Mouse (Mus musculus) adipocyte (in vitro differentiated cells): ENCODE data around the gene Tyro3.

Experiments
- DNase-seq: peaks from one replicate; pipeline ENCODE4 v3.0.0-alpha.2; 2016; ENCODE audit warnings: low spot score

Gene Tyro3

DNA sequence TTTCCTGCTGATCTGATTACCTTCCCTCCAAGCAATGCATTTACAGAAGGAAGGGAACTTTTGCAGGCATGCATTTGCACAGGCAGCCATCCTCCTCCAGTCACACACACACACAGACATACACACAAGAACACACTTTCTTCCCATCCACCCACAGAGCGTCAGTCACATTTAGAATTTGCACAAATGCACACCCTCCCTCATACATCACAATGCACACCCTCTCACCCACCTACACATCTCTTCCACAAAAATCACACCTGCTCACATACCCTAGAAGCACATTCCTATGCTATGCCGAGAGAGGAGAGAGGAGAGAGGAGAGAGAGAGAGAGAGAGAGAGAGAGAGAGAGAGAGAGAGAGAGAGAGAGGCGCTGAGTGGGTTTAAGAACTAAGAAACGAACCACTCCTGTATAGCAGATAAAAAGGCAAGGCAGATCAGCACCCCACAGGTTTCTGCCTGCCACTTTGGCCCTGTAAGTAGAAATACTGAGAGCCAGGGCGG lies at the start of gene Tyro3:
Gene Tyro3, plus strand, starts transcription at position 455 of the 505 bp plus-strand sequence.
- DNase-seq: no peak

DNA sequence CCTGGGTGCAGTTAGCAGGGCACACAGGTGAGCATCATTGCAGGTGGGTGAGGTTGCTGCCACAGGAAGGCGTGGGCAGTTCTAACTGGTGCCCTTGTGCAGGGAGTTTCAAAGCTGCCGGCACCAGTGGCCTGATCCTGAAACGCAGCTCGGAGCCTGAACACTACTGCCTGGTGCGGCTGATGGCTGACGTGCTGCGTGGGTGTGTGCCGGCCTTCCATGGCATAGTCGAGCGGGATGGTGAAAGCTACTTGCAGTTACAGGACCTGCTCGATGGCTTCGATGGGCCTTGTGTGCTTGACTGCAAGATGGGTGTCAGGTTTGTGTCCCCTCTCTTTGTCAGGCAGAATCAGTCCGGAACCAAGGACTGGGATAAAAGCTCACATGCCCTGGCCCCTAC lies 48.3 kb upstream of the Tyro3 start:
- DNase-seq: no peak

DNA sequence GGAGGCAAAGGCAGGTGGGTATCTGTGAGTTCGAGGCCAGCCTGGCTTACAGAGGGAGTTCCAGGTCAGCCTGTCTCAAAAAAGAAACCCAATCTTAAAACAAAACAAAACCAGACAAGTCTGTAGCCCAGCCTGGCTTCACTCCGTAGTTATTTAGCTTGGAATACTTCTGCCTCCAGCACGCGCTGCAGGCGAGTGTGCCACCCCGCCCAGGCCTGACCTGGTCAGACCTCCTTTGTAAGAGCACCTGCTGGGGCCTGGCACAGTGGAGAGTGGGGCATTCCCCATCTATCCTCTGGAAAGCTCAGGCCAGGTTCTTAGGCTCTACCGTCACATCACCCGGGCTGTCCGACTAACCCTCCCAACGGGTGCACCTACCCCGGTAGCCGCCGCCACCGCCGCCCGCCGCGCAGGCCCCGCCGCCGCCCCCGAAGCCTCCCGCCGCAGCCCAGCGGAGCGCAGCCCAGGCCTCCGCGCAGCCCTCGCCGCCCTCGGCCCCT lies 39.9 kb upstream of the Tyro3 start:
- no peak for DNase-seq

DNA sequence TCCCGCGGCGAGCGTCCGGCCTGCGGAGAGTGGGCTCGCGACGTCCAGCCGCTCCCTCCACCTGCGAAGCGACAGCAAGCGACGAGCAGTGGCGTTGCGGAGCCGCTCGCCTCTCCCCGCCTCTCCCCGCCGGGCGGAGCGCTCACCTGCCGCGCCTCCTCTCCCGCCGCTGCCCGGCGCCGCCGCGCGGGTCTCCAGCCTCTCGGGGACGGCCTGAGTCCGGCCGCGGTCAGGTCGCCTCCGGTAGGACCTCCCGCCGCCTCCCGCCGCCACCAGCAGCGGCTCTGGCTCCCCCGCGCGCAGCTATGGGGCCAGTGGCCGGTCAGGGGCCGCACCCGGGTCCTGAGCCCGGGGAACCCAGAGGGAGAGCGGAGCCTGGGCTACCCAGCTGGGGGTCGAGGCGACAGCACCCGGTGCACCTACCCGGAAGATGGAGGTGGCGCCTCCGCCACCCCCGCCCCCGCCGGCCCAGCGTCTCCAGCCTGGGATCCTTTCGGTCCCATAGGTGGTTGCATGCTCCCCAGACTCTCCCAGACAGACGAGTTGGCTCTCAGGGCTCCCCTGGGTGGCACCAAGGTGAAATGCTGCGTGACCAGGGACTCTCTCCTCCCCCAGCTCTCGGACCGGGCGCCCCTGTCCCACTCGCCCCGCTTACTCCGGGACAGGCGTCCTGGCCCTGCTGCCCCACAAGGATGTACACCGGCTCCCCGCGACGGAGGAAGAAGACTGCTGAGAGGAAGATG lies 39.3 kb upstream of the Tyro3 start:
- no peak for DNase-seq

DNA sequence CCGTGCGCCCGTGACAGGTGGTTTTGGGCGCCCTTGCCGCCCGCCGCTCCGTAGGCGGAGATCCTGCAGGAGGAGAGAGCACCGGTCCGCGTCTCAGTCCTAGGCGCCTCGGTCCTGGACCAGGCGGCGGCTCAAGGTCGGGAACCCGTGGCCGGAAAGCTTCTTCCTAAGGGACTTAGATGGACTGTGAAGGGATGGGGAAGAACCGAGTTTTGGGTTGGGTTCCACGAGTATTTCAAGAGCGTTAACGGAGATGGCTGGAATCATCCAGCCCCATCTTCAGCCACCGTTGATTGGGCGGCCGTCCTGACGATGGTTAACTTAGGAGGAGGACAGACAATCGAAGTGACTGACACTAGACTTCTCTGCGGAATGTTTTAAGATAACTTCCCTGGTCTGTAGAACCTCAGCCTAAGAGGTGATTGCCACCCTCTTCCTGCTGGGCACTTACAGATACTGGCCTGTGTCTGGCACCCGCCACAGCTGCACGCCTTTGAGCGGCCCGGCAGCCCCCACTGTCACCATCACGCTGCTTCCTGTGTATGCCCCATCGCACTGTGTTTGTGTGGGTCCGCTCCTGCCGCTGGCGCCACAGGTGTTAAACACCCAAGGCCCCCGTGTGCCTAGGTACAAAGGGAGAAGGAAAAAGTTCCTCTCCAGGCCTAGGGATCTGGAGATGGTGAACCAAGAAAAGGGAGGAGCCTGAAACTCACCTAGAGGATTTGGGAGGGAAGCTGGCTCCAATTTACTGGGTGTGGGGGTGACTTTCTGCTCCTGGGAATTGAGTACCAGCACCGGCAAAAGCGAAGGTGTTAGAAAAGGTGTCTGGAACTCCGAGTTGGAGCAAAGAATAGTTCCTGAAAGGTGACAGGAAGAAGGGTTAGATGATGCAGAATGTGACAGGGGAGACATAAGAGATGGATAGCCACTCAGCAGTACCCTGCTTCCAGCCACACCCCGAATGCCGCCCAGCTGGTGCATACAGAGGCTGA lies 38.4 kb upstream of the Tyro3 start:
- DNase-seq: no peak

DNA sequence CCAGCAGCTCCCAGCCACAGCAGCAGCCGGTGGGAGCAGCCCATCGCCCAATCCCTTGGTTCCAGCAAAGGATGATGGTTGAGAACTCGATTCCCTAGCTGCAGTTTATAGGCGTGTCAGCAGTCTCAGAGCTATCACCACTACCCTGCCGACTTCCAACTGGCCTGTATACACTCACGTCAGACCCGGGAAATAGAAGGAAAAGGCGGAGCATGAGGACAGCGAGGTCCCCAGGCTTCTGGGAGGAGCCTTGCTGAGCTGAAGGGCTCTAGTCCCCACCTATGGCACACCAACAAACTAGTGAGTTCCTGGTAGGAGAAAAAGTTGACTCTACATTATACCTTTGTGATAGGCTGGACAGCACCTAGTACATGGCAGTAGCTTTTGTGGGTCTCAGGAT lies 37.3 kb upstream of the Tyro3 start, which contains the start of gene Ltk:
Gene Ltk, minus strand, starts transcription at position 181 of the 400 bp plus-strand sequence.
- no peak for DNase-seq

DNA sequence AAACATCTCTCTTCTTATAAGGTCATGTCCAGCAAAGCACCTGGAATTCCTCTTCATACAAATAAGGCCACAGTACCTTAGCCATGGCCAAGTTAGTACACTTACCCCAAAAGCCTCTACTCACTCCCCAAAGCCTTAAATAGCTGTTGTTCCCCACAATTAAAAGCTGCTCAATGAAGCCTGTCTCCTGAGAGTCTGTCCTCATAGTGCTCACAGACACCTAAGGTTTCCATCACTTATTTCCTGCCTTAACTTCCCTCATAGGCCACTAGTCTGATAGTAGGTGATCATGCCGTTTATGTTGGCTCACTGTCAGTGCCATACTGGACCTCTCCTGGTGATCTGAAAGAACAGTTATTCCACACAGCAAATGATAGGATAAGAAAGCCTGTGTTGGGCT lies 35.3 kb upstream of the Tyro3 start:
- DNase-seq: no peak

DNA sequence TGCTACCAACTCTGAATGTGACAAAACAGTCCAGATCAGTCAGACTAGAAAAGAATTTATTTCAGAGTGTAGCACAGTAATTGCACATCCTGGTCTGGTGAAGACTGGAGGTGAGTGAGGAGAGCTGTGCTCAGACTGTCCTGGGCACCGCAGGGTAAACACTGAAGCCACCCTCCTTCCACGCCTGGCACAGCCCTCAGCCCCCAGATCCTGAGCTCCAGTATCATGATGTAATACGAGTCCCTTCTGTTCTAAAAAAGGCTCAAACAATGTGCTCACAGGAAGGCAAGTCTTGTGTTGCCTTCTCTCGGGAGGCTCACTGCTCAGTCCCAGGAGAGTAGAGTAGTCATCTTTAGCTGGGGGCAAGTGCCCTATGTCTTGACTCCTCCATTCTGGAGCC lies 33.6 kb upstream of the Tyro3 start:
- DNase-seq: no peak

DNA sequence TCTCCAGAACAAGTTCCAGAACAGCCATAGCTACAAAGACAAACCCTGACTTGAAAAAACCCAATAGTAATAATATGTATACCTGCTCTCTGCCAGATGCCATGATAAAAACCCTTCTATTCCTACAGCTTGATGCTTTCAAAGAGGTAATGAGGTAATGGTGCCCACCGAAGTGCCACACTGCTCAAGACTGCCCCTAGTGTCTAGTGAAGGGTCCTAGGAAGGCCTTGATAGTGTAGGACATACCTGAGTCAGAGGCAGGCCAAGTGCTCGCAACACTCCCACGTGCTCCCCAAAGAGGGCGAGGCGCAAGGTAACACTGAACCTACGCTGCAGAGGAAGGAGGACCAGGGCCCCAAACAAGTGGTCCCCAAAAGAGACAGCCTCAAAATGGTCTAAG lies 30.3 kb upstream of the Tyro3 start:
- no peak for DNase-seq

DNA sequence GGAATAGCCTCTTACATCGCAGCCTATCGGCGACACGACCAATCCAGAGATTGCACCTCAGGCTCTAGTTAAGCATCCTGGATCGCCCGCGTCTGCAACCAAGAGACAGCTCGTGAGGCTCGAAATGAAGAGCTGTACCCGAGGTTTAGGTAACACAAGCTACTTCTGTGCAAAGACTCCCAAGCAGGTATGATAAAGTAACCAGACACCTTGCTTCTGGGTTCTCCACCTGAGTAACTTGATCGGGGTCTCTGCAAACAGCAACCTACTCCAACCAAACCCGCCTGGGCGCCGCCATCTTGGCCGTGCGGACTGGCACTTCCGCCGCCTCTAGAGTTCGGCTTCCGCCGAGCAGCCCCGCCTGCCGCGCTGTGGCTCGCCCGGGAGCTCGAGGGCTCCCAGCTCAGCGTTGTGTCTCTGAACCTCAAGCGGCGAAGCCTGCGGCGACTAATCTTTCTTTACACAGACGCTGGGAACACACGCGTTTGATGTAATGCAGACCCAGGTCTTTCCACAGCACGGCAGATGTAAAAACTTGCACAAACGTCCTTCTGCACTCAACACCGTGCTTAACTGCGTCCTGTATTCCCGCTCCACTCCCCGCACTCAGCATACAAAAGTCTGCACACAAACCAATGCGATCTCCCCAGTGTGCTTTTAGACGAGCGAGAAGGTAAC lies 10.2 kb upstream of the Tyro3 start, which contains the start of gene Rpap1:
Gene Rpap1, minus strand, starts transcription at position 332 of the 678 bp plus-strand sequence.
- DNase-seq: peak; percentile 77

DNA sequence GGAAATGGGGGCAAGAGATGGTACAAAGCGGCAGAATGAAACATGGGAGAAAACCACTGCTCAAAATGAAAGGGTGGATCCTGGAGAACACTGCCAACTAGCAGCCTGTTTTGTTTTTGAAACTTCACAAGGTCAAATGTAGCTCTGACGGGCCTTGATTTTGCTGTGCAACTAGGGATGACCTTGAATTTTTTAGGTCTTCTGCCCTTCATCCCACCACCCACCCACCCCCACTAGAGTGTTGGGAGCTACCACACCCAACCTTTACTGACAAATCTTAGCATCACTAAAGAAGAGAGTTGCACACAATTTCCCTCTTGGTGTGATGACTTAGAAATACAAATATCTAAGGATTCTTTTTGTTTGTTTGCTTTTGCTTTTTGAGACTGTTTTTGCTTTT lies 7.5 kb upstream of the Tyro3 start:
- DNase-seq: no peak

DNA sequence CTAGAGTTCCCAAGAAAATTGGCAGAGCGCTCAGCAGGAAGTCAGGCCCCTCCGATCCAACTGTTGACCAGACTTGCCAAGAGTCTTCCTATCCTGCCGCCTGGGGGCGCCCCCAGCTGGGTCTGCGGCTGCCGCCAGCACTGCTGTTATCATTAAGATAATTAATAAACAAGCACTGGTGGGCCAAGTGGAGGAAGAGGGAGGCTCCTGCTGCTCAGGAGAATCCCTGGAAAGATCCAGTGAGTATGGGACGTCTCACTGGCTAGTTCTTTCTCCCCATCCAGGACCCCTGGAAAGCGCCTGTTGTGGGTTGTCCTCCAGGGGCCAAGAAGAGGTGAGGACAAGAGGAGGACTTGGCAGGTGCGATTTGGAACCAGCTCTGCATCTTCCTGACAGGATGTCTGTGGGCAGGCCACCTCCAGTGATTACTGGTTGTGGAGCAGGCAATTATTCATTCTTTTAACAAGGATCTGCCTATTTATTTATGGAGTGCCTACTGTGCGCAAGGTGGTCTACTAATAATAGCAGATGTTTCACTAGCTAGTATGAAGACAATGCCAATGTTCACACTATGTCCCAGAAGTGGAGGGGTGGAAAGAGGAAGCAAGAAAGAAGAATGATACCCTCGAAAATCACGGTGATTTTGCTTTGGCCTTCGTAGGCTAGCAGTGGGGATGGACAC lies 854 bp downstream of the Tyro3 start:
- no peak for DNase-seq

DNA sequence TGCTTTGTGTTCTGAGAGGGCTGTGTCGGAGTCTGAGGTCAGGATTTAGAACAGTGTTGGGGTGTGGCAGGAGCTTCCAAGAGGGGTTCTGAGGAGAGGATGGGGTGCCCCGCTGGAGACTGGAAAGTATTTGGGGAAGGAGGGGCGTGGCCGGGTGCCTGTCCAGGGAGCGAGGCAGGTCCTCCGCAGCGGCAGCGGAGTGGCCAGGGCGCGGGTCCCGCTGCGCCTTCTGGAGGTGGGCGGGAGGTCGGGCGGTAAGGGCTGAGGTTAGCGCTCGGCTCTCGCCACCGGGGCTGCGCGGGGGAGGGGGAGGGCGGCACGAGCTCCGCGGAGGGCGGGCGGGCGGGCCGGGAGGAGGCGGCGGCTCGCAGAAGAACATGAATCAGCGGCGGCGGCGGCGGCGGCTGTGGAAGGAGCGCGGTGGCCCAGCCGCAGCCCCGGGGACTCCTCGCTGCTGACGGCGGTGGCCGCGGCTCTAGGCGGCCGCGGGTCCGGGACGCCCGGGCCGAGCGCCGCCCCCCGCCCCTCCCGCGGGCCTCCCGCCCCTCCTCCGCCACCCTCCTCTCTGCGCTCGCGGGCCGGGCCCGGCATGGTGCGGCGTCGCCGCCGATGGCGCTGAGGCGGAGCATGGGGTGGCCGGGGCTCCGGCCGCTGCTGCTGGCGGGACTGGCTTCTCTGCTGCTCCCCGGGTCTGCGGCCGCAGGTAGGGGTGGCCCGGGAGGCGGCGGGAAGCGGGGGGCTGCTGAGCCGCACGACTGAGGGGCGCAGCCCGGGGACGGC lies 1.8 kb downstream of the Tyro3 start:
- no peak for DNase-seq

DNA sequence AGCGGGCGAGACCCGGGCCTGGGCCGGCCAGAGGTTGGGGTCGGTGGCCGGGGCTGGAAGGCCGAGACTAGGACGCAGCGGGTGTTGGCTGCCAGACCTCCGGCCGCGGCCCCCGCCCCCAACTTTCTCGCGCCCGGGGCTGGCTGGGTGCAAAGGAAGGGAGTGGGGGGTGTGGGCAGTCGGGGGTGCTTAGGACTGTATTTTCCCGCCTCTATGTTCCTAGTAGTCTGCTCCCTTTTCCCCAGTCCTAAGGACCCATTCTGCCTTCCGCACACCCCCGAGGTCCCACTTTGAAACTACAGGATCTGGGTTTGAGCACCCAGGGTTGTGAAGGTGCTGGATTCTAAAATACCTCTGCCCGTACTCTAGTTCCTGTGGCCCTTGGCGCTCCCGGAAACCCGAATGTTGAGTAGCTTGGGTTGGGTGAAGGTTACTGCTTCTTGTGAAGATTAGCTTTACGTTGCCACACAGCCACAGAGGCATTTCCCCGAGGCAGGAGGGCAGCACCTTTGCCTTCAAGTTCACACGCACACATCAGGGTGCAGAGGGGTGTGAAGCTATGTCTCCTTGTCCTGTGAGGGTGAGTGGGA lies 2.5 kb downstream of the Tyro3 start:
- no peak for DNase-seq

DNA sequence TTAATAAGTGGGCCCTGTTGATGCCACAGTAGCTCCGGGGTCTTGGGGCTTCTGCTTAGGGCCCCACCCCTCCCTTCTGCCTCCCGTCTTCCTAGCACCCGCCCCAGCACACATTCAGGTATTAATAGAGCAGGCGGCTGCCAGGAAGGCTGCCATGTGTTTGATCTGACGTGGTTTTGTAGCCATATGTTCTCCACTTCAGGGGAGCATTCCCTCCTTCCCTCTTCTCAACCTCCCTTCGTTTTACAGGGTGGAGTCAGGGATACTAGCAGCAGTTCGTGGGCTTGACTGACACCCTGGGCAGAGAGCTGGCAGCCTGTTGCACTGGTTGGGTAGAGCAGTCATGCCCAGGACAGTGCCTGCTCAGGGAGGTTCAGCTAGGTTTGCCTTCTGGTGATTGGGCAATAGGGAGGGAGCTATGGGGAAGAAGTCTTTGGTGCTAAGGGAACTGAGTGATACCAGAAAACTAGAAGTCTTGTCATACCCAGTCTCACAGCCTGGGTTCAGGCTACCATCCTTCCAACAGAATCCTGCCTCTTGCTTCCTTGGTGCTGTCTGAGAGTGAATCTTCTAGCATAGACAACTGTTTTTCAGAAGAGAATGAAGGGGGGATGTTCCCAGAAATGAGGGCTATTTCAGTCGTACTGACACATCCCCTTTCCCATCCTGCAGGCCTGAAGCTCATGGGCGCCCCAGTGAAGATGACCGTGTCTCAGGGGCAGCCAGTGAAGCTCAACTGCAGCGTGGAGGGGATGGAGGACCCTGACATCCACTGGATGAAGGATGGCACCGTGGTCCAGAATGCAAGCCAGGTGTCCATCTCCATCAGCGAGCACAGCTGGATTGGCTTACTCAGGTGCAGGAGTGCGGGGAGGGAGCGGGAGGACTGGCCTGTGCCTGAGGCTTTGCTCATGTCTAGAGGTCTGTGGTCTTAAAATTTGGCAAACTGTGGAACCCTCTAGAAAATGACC lies 3.6 kb downstream of the Tyro3 start:
- no peak for DNase-seq

DNA sequence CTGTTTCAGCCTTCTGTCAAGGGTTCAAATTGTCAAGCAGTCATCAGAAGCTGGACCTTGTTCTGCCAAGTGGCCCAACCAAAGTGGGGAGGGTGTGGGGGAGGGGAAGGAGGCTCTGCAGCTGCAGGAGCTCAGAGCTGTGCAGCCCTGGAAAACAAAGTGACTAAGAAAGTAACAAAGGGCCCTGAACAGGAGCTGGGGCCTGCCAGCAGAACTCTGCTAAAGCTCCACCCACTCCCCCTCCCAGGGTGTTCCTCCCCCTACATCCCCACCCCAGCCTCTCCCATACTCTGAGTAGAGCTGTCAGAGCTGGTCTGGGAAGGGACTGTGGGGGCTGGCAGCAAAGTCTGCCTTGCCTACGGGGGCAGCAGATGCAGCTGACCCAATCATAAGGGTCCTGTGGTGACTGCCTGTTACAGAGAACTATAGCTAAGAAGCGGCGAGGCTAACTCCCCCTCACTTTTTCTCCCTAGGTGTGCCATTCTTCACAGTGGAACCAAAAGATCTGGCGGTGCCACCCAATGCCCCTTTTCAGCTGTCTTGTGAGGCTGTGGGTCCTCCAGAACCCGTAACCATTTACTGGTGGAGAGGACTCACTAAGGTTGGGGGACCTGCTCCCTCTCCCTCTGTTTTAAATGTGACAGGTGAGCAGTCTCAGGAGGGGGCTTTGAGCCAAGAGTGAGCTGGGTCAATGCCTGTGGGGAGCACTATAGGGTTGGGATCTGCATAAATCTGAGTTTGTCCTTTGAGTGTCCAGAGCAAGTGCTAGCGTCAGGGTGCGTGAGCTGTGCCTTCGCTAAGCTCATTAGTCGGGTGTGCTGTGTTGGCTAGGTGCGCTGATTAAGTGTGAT lies 5.5 kb downstream of the Tyro3 start:
- DNase-seq: no peak

DNA sequence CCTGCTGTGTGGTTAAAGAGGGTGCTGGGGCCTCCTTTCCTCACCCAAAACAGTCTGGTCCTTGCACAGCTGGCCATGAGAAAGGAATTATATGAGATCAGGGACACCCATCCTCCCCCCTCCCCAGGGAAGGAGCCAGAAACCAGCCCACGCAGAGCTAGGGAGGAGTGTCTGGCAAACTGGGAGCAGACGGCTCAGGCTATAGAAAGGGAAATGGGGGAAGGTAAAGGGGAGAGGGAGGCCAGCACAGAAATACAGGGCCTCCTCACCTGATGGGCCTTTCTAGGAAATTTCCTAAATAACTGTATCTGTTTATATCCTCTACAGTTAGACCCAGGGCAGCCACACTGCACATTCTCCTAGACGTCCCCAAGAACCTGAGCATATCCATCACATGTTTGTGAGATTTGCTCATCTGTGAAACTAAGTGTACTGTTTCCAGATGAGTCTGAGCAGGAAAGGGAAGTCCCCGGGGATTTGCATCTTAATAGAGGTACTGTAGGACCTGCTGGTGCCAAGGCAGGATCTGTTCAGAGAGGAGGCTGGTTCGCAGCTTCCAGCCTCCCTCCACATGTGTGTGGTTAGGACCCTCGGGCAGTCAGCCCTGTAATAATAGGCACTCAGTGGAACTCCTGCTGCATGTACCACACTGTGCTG lies 6.2 kb downstream of the Tyro3 start:
- DNase-seq: no peak

DNA sequence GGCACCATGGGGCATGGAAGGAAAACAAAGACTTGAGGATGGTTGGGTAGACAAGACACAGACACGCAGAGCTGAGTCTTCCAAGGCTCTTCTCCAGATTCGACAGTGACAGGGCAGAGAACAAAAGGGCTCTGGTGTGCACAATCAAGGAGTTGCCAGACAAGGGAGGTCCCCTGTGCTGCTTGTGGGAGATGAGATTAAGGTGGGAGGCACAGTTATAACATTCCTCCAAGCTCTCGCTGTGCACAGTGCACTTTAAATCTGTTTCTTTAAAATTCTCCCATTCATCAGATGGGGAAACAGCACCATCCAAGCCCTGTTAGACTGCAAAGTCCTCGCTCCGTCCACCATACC lies 6.7 kb downstream of the Tyro3 start:
- no peak for DNase-seq
